Mouse (Mus musculus): Measurements from ENCODE around the gene Kcnt2.

DNA sequence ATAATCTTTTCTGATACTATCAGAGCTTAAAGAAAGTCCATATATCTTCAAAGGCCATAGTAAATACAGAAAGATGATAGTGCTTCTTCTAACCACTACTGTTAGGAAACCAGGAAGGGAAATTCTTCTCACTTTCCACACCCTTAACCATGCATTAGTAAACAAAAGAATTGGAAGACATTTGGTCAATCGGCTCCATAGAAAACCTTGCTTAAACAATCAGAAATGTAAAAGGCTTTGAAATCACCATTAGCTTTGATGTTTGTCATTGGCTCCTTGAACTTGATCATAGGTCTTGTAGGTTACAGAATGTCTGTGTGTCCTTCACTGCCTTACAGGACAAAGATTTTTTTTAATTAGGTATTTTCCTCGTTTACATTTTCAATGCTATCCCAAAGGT is 40.6 kb upstream of the Kcnt2 start:
- TF ChIP-seq CTCF (IDR thresholded peaks at IDR 0.05; ENCODE audit: low read depth, low read length) (no peak), POLR2A (IDR thresholded peaks at IDR 0.05; ENCODE audit: insufficient read depth, low read length) (no peak), EP300 (IDR thresholded peaks at IDR 0.05; ENCODE audit: insufficient read depth, low read depth, low read length) (no peak)
